Mouse (Mus musculus): ENCODE measurements around the gene Aig1.

DNA sequence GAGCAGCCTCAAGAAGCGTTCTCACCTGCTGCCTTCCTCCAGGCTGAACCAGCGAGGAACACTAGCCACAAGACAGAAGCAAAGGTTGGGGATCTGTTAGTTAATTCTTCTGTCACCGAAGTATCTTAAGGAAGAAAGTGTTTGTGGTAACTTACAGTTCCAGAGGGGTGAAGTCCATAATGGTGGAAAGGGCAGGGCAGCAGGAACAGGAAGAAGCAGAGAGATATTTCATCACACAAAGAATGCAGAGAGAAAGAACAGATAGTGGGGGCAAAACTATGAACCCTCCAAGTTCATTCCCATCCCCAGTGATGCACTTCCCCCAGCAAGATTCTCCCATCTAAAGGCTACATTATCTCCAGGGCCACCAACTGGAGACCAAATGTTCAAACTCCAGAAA is 13.7 kb downstream of the Aig1 start:
- TF ChIP-seq CTCF (IDR thresholded peaks at IDR 0.05; ENCODE audit: borderline replicate concordance, insufficient read depth, low read depth, low read length) (no peak), POLR2A (IDR thresholded peaks at IDR 0.05; ENCODE audit: borderline replicate concordance, insufficient read depth, low read length) (no peak)
